Mouse (Mus musculus): ENCODE measurements around the gene P2rx2. TPM values are rescaled to one million over a fixed set of nuclear protein-coding genes. Genes with fewer than 3 reads are reported as not detected.
A peak's percentile ranks its signal among the peaks of the same experiment; 100 is the strongest.

The P2rx2 gene
- total and polyA plus RNA-seq, 2 experiments from 2014 or later, result 10.7 to 11.9 TPM

DNA sequence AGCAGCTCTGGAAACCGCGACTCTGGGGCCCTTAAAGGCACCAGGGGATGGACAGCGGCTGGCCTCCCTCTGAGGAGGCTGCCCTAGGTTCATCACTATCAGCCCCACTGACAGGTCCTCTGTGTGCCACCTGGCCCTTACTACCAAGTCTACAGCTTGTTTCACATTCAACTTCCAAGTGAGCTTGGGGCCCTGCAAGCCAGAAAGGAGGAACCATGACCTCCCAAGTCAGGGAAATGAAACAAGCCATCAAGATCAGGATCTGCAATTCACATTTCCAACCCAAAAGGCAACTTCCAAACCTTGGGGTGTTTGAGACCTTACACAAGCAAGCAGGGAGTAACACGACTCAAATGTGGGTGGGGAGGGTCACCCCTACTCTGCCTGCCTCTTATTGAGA, 42.3 kb upstream of the P2rx2 start:
- H3K36me3 ChIP-seq (ENCODE audit: insufficient read depth, low read length), result peaks cover 3% of the 10 kb centered on the region; the same call in 1 of the 2 replicates
- peaks cover 7% of the 10 kb centered on the region; the same call in 1 of the 2 replicates for H3K4me1 ChIP-seq (ENCODE audit: insufficient read depth, low read length)
- TF ChIP-seq CTCF (IDR thresholded peaks at IDR 0.05), result no peak
- H3K4me3 ChIP-seq (ENCODE audit: low read depth, low read length), result peak overlapping the region; percentile 57
- H3K27ac ChIP-seq (ENCODE audit: low read depth, low read length), result no peak overlapping the region
- no peaks in the 10 kb centered on the region for H3K27me3 ChIP-seq (ENCODE audit: insufficient read depth, low read length)
- no peaks in the 10 kb centered on the region for H3K9me3 ChIP-seq (ENCODE audit: low read length)
- no peak overlapping the region for H3K9ac ChIP-seq (replicated peaks; ENCODE audit: low read length, poor library complexity, severe bottlenecking)
- DNase-seq (ENCODE audit: low spot score) (no peak), ATAC-seq (ENCODE audit: low FRiP score) (no peak)
- WGBS, result 48% methylated on average over 4 of the region's 4 CpGs
- peak overlapping the region; percentile 59 for H3K4me2 ChIP-seq (ENCODE audit: low read depth, low read length, poor library complexity, severe bottlenecking)

GRCm38 (mm10) chr5:110384491-110384890, 41.5 kb upstream of the P2rx2 start:
- Histone ChIP-seq H3K4me2 (ENCODE audit: low read depth, low read length, poor library complexity, severe bottlenecking) (no peak overlapping the region), H3K27ac (ENCODE audit: low read depth, low read length) (no peak overlapping the region), H3K9ac (replicated peaks; ENCODE audit: low read length, poor library complexity, severe bottlenecking) (no peak overlapping the region), H3K4me1 (ENCODE audit: insufficient read depth, low read length) (peaks cover 7% of the 10 kb centered on the region; the same call in 1 of the 2 replicates), H3K36me3 (ENCODE audit: insufficient read depth, low read length) (peaks cover 6% of the 10 kb centered on the region; the same call in 1 of the 2 replicates), H3K9me3 (ENCODE audit: low read length) (no peaks in the 10 kb centered on the region), H3K27me3 (ENCODE audit: insufficient read depth, low read length) (no peaks in the 10 kb centered on the region), H3K4me3 (ENCODE audit: low read depth, low read length) (no peak overlapping the region)
- WGBS, result 61% methylated on average over 6 of the region's 6 CpGs
- DNase-seq (ENCODE audit: low spot score) (no peak), ATAC-seq (ENCODE audit: low FRiP score) (no peak)
- no peak for TF ChIP-seq CTCF (IDR thresholded peaks at IDR 0.05)

- Histone ChIP-seq H3K4me1 (ENCODE audit: insufficient read depth, low read length) (peaks cover 4% of the 10 kb centered on the region; the same call in 1 of the 2 replicates), H3K4me2 (ENCODE audit: low read depth, low read length, poor library complexity, severe bottlenecking) (no peak overlapping the region), H3K4me3 (ENCODE audit: low read depth, low read length) (no peak overlapping the region), H3K9me3 (ENCODE audit: low read length) (no peaks in the 10 kb centered on the region), H3K27me3 (ENCODE audit: insufficient read depth, low read length) (no peaks in the 10 kb centered on the region), H3K27ac (ENCODE audit: low read depth, low read length) (no peak overlapping the region), H3K36me3 (ENCODE audit: insufficient read depth, low read length) (peaks cover 45% of the 10 kb centered on the region), H3K9ac (replicated peaks; ENCODE audit: low read length, poor library complexity, severe bottlenecking) (no peak overlapping the region)
- DNase-seq (ENCODE audit: low spot score) (no peak), ATAC-seq (ENCODE audit: low FRiP score) (no peak)
- 95% methylated on average over 4 of the region's 4 CpGs for WGBS
- TF ChIP-seq CTCF (IDR thresholded peaks at IDR 0.05), result no peak
Observed at GRCm38 (mm10) chr5:110379823-110380222, 36.8 kb upstream of the P2rx2 start.

- DNase-seq (ENCODE audit: low spot score) (no peak), ATAC-seq (ENCODE audit: low FRiP score) (no peak)
- no peak for TF ChIP-seq CTCF (IDR thresholded peaks at IDR 0.05)
- Histone ChIP-seq H3K36me3 (ENCODE audit: insufficient read depth, low read length) (peaks cover 52% of the 10 kb centered on the region), H3K27ac (ENCODE audit: low read depth, low read length) (no peak overlapping the region), H3K4me1 (ENCODE audit: insufficient read depth, low read length) (no peaks in the 10 kb centered on the region), H3K27me3 (ENCODE audit: insufficient read depth, low read length) (no peaks in the 10 kb centered on the region), H3K4me3 (ENCODE audit: low read depth, low read length) (no peak overlapping the region), H3K9me3 (ENCODE audit: low read length) (no peaks in the 10 kb centered on the region), H3K9ac (replicated peaks; ENCODE audit: low read length, poor library complexity, severe bottlenecking) (no peak overlapping the region), H3K4me2 (ENCODE audit: low read depth, low read length, poor library complexity, severe bottlenecking) (no peak overlapping the region)
- WGBS, result 92% methylated on average over 15 of the region's 15 CpGs
Observed at GRCm38 (mm10) chr5:110379086-110379485, 36.1 kb upstream of the P2rx2 start.

- Histone ChIP-seq H3K9ac (replicated peaks; ENCODE audit: low read length, poor library complexity, severe bottlenecking) (no peak overlapping the region), H3K4me3 (ENCODE audit: low read depth, low read length) (no peak overlapping the region), H3K27ac (ENCODE audit: low read depth, low read length) (no peak overlapping the region), H3K27me3 (ENCODE audit: insufficient read depth, low read length) (no peaks in the 10 kb centered on the region), H3K4me1 (ENCODE audit: insufficient read depth, low read length) (no peaks in the 10 kb centered on the region), H3K9me3 (ENCODE audit: low read length) (no peaks in the 10 kb centered on the region), H3K4me2 (ENCODE audit: low read depth, low read length, poor library complexity, severe bottlenecking) (no peak overlapping the region), H3K36me3 (ENCODE audit: insufficient read depth, low read length) (peaks cover 54% of the 10 kb centered on the region)
- TF ChIP-seq CTCF (IDR thresholded peaks at IDR 0.05), result no peak
- WGBS, result 41% methylated on average over 20 of the region's 20 CpGs
- ATAC-seq (ENCODE audit: low FRiP score), result peak; percentile 47; the same call in 1 of the 2 replicates
- peak; percentile 24 for DNase-seq (ENCODE audit: low spot score)
Observed at GRCm38 (mm10) chr5:110378181-110378583, 35.2 kb upstream of the P2rx2 start.

DNA sequence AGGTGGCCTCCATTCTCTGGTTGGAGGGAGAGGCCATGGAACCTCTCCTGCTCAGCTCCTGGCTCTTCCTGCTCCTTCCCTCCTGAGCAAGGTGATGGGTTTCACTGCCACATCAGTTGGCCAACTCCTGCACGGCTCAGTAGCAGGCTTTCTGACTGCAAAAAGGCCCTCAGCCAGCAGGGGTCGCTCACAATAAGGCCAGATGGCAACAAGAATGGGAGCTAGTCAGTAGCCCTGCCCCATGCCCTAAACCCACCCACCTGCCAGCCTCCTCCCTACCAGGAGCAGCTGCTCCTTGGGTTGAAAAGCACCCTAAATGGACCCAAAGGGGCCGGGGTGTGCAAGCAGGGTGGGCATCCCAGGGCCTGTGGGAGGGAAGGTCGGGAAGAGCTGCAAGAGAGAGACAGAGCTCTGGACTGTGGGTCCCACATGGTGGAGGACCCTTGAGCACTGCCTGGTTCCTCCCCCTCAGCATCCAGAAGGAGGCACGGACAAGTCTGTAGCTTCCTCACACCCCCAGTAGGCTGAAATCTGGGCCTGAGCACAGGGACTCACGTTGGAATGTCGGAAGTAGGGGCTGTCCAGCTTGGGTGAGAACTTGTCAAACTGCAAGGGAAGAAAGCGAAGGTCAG, 33.9 kb upstream of the P2rx2 start:
- no peak overlapping the region for H3K4me2 ChIP-seq (ENCODE audit: low read depth, low read length, poor library complexity, severe bottlenecking)
- H3K4me3 ChIP-seq (ENCODE audit: low read depth, low read length), result no peak overlapping the region
- TF ChIP-seq CTCF (IDR thresholded peaks at IDR 0.05), result peak; percentile 82
- no peaks in the 10 kb centered on the region for H3K9me3 ChIP-seq (ENCODE audit: low read length)
- no peaks in the 10 kb centered on the region for H3K27me3 ChIP-seq (ENCODE audit: insufficient read depth, low read length)
- H3K27ac ChIP-seq (ENCODE audit: low read depth, low read length), result no peak overlapping the region
- no peaks in the 10 kb centered on the region for H3K4me1 ChIP-seq (ENCODE audit: insufficient read depth, low read length)
- no peak overlapping the region for H3K9ac ChIP-seq (replicated peaks; ENCODE audit: low read length, poor library complexity, severe bottlenecking)
- WGBS, result 57% methylated on average over 8 of the region's 8 CpGs
- peaks cover 53% of the 10 kb centered on the region for H3K36me3 ChIP-seq (ENCODE audit: insufficient read depth, low read length)
- DNase-seq (ENCODE audit: low spot score) (peak; percentile 77), ATAC-seq (ENCODE audit: low FRiP score) (no peak)
